Mouse (Mus musculus) cerebellum, postnatal 25 days (tissue): ENCODE measurements around the gene Kiss1r.

Experiments
- DNase-seq, 2 experiments: peaks; one replicate each; pipeline ENCODE4 v3.0.0; 2021; ENCODE audit warnings: mixed read lengths in 2 of 2

Kiss1r gene

GRCm38 (mm10) chr10:79924998-79925784, 8.4 kb downstream of the Kiss1r start:
- DNase-seq: peak; percentile 97

- DNase-seq: no peak
Observed at GRCm38 (mm10) chr10:79925785-79926490, 9.2 kb downstream of the Kiss1r start.

- DNase-seq: peak; percentile 91 to 95
Observed at GRCm38 (mm10) chr10:79926491-79927323, 9.9 kb downstream of the Kiss1r start, which contains the start of gene Arid3a. Gene Arid3a (plus strand): TSS chr10:79927043.

- DNase-seq: peak; percentile 68 to 69
Observed at GRCm38 (mm10) chr10:79927324-79928029, 10.7 kb downstream of the Kiss1r start.

GRCm38 (mm10) chr10:79928030-79928694, 11.4 kb downstream of the Kiss1r start:
- DNase-seq: peak in 1 of 2 experiments; percentile 34

GRCm38 (mm10) chr10:79928907-79929701, 12.3 kb downstream of the Kiss1r start:
- peak in 1 of 2 experiments; percentile 32 for DNase-seq

GRCm38 (mm10) chr10:79929967-79930825, 13.4 kb downstream of the Kiss1r start:
- no peak for DNase-seq

GRCm38 (mm10) chr10:79930826-79931186, 14.0 kb downstream of the Kiss1r start:
- DNase-seq: no peak

- no peak for DNase-seq
Observed at GRCm38 (mm10) chr10:79931797-79932196, 15.0 kb downstream of the Kiss1r start.

GRCm38 (mm10) chr10:79932736-79933135, 16.0 kb downstream of the Kiss1r start:
- DNase-seq: peak; percentile 63 to 73

GRCm38 (mm10) chr10:79933145-79933679, 16.4 kb downstream of the Kiss1r start:
- peak; percentile 50 to 60 for DNase-seq

GRCm38 (mm10) chr10:79933861-79934260, 17.1 kb downstream of the Kiss1r start:
- peak in 1 of 2 experiments; percentile 30 for DNase-seq

GRCm38 (mm10) chr10:79934272-79934721, 17.5 kb downstream of the Kiss1r start:
- peak; percentile 69 to 80 for DNase-seq

GRCm38 (mm10) chr10:79934794-79935569, 18.2 kb downstream of the Kiss1r start:
- no peak for DNase-seq

GRCm38 (mm10) chr10:79936284-79936910, 19.6 kb downstream of the Kiss1r start:
- DNase-seq: no peak

- peak; percentile 75 to 82 for DNase-seq
Observed at GRCm38 (mm10) chr10:79936911-79937441, 20.2 kb downstream of the Kiss1r start.

GRCm38 (mm10) chr10:79937775-79938526, 21.2 kb downstream of the Kiss1r start:
- DNase-seq: no peak
